Mouse (Mus musculus) liver, embryonic 15.5 days (tissue): Measurements from ENCODE around the gene Cradd. TPM values are rescaled to one million over a fixed set of nuclear protein-coding genes. Genes with fewer than 3 reads are reported as not detected.

Experiments
- ATAC-seq: fragments of 200-750 bp; cut with Nextera tagmentation; 2 replicates; pipeline ENCODE4 v1.8.0; 2017; ENCODE audit warnings: moderate number of reproducible peaks, mild to moderate bottlenecking, moderate library complexity; ENCODE audit not compliant: insufficient read depth
- H3K27ac ChIP-seq: fragments of 300-500 bp; sonication (generic); replicated peaks from 2 replicates; pipeline ENCODE4 v1.5.1; 2015; ENCODE audit warnings: mild to moderate bottlenecking, inconsistent platforms
- H3K27me3 ChIP-seq: fragments of 300-500 bp; sonication (generic); 2 replicates; pipeline ENCODE4 v1.6.1; 2015; ENCODE audit warnings: mild to moderate bottlenecking, inconsistent platforms
- H3K36me3 ChIP-seq: fragments of 300-500 bp; sonication (generic); replicated peaks from 2 replicates; pipeline ENCODE4 v1.6.1; 2015; ENCODE audit warnings: moderate library complexity, mild to moderate bottlenecking, inconsistent platforms
- H3K4me1 ChIP-seq: fragments of 300-500 bp; sonication (generic); replicated peaks from 2 replicates; pipeline ENCODE4 v1.6.1; 2015; ENCODE audit warnings: inconsistent platforms
- H3K4me2 ChIP-seq: fragments of 300-500 bp; sonication (generic); 2 replicates; pipeline ENCODE4 v1.6.1; 2015; ENCODE audit warnings: moderate library complexity, mild to moderate bottlenecking, inconsistent platforms
- H3K4me3 ChIP-seq: fragments of 300-500 bp; sonication (generic); replicated peaks from 2 replicates; pipeline ENCODE4 v1.5.1; 2015; ENCODE audit warnings: mild to moderate bottlenecking, inconsistent platforms
- H3K9ac ChIP-seq: fragments of 300-500 bp; sonication (generic); 2 replicates; pipeline ENCODE4 v1.6.1; 2015; ENCODE audit warnings: moderate library complexity, mild to moderate bottlenecking, inconsistent platforms
- H3K9me3 ChIP-seq: fragments of 300-500 bp; sonication (generic); replicated peaks from 2 replicates; pipeline ENCODE4 v1.6.1; 2016; ENCODE audit warnings: inconsistent platforms
- WGBS: fragments of 180-500 bp; shearing (Covaris S2); methylation state at CpG from one replicate; pipeline ENCODE4 v1.1.7; 2015; ENCODE audit warnings: mixed read lengths; ENCODE audit not compliant: insufficient replicate concordance; 5-methylcytosine and 5-hydroxymethylcytosine counted together
- polyA plus RNA-seq: library from polyadenylated mRNA; unstranded; fragments of >200 nt; fragmentation: Nextera tagmentation; extraction: Ambion mirVana; gene quantifications from 2 replicates; pipeline ENCODE4 v1.2.1, GENCODE M21; 2015

Cradd gene
- polyA plus RNA-seq, 1 experiment from 2014 or later = 4.2 TPM

DNA sequence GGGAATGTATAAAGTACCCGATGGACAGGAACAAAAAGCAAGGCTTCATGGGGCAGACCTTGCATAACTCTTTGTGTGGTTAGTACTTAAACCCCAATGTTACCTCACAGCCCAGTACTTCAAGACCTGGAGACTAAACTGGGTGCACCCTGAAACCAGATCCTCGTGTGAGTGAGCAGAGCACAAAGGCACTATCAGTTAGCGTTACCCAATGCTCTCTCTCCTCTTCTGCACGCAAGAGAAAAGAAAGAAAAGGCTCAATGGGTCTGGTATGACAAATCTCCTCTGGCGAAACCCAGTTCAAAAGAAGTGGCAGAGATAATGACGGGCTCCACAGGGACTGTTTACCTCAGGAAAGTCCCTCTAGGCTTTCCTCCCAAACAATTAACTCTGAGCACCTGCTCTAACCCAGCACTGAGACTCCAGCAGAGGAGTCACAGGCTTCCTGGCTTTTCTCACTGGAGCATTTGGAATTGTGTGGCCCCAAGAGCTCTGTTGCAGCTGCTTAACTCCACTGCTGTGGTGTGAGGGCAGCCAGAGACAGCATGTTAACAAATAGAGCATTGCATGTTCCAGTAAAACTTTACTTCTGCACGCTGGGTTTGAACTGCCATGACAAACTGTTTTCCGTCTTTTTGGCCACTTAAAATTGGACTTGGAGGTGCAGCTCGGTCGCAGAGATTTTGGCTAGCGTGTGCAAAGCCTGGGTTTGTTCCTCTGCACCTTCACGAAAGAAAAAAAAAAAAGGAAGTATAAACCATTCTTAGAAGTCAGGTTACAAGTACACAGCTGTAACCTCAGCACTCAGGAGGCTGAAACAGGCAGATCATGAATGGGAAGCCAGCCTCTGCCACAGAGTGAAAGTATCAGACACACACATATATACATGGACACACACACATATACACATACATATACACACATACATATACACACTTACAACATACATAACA, 21.4 kb downstream of the Cradd start:
- H3K4me2 ChIP-seq = no peak overlapping the region
- no peak overlapping the region for H3K27ac ChIP-seq
- no peak overlapping the region for H3K4me3 ChIP-seq
- WGBS = 58% methylated on average over 12 of the region's 12 CpGs
- no peak overlapping the region for H3K9ac ChIP-seq
- peaks cover 22% of the 10 kb centered on the region for H3K4me1 ChIP-seq
- H3K27me3 ChIP-seq = no peaks in the 10 kb centered on the region
- no peak for ATAC-seq
- no peaks in the 10 kb centered on the region for H3K36me3 ChIP-seq
- H3K9me3 ChIP-seq = no peaks in the 10 kb centered on the region

DNA sequence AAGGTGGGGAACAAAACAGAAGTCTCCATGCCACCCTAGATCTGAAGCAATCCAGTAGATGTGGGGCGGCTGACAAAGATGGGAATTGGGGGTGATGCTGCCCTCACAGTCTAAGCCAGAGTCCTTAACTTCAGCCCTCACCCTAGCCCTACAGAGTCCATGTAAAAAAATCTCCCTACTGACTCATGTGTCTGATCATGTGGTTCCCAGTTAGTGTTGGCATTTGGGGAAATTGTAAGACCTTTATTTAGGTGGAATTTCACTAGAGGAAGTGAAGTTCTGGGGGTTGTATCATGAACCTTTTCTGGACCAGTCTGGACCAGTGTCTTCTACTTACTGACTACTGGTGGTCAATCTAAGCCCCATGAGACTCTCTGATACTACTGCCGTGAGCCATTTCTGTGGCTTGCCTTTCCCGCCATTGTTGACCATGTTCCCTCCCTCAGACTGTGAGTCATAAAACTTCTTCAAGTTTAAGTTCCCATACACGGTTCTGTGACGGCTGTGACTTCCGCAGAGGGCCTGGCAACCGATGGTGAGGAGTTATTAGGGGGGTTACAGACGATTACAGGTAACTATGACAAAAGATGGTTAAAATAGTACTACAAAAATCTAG, 23.6 kb downstream of the Cradd start:
- no peak overlapping the region for H3K9ac ChIP-seq
- 56% methylated on average over 8 of the region's 8 CpGs for WGBS
- no peaks in the 10 kb centered on the region for H3K36me3 ChIP-seq
- ATAC-seq = no peak
- peaks cover 31% of the 10 kb centered on the region for H3K4me1 ChIP-seq
- H3K27ac ChIP-seq = no peak overlapping the region
- no peaks in the 10 kb centered on the region for H3K9me3 ChIP-seq
- no peaks in the 10 kb centered on the region for H3K27me3 ChIP-seq
- H3K4me2 ChIP-seq = no peak overlapping the region
- H3K4me3 ChIP-seq = no peak overlapping the region

DNA sequence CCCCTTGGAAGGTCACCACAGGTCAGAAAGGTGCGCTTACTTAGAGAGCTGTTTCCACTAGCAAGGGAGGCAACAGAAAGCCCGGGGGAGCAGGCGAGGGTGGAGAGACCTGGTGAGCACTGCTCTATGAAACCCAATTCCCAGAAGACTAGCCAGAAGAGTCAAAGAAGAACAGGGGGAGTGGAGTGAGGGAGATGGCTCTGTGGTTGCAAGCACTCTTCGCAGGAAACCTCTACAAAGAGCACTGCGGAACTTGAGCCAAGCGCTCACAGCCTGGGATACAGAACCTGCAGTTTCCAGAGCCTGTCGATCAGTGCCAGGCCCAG, 24.2 kb downstream of the Cradd start:
- Histone ChIP-seq H3K27me3 (no peaks in the 10 kb centered on the region), H3K9me3 (no peaks in the 10 kb centered on the region), H3K4me3 (no peak overlapping the region), H3K36me3 (no peaks in the 10 kb centered on the region), H3K4me1 (peaks cover 31% of the 10 kb centered on the region), H3K4me2 (no peak overlapping the region), H3K27ac (no peak overlapping the region), H3K9ac (no peak overlapping the region)
- ATAC-seq = no peak
- WGBS = 72% methylated on average over 7 of the region's 7 CpGs

DNA sequence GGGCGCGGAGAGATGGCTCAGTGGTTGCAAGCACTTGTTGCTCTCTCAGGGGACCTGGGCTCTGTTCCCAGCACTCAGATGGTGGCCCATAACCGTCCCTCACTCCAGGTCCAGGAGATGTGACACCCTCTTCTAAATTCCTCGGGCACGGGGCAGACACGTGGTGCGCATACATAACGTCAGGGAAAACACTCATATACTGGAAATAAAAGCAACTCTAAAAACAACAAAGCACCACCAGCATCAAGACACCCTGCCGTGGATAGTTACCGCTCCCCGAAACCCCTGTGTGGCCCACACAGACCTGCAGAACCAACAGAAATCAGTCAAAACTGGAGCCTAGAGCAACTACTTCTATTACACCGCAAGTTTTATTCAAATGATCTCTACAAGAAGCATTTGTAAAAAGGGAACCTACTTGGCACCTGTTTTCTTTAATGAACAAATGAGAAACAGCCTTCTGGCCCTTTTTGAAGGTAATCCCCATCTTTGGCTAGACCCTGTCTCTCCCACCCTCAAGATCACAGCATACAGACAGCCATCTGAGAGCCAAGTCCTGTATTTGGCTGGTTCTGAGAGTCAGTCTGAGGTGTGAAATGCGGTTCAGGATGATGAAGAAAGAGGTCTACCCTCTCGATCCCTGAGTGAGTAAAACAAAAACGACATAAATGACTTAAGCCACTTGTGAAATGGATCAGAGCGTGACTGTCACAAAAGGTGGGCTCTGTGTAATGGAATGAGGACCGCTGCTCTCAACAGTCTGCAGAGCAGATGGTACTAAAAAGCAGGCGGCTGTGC, 24.7 kb downstream of the Cradd start:
- ATAC-seq = no peak
- Histone ChIP-seq H3K27ac (no peak overlapping the region), H3K9ac (no peak overlapping the region), H3K4me3 (no peak overlapping the region), H3K36me3 (no peaks in the 10 kb centered on the region), H3K9me3 (no peaks in the 10 kb centered on the region), H3K4me2 (no peak overlapping the region), H3K27me3 (no peaks in the 10 kb centered on the region), H3K4me1 (peaks cover 28% of the 10 kb centered on the region)
- WGBS = 82% methylated on average over 18 of the region's 18 CpGs

DNA sequence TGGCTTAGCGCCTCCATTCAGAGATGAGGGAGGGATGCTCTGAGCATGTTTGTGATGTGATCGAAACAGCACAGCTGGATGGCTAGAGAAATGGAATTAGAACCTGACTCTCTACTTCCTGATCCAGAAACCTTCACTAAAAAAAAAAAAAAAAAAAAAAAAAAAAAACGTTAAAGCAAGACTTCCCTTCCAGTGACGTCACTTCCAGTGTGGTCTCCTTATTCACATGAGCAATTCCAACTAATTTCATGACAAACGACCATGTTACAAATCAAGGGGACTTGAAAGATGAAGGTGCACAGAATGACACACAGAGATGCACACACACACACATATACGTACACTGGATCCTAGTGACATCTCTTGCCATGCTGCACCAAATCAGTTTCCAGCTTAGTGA, 25.4 kb downstream of the Cradd start:
- Histone ChIP-seq H3K4me1 (peaks cover 27% of the 10 kb centered on the region), H3K4me2 (no peak overlapping the region), H3K27ac (no peak overlapping the region), H3K9me3 (no peaks in the 10 kb centered on the region), H3K27me3 (no peaks in the 10 kb centered on the region), H3K9ac (no peak overlapping the region), H3K36me3 (no peaks in the 10 kb centered on the region), H3K4me3 (no peak overlapping the region)
- 63% methylated on average over 6 of the region's 6 CpGs for WGBS
- ATAC-seq = no peak

DNA sequence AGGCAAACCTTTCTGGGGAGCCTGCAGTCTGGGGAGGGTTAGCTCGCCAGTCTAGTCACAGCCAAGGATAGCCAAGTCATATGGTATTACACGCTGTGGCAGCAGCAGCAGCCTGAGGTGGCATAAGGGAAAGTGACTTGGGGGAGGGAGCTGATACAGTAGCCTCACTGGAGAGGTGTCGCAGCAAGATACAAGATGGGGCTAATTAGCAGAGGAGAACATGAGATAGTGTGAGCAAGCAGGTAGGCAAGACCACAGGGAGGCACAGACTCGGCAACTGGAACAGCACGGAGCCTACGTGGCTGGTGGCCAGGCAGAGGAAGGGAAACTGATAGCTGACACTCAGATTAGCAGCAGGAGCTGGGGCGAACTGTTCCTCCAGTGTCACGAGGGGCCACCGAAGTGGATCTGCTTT, 26.2 kb downstream of the Cradd start:
- peak; percentile 90 for ATAC-seq
- peak overlapping the region; percentile 41 for H3K4me2 ChIP-seq
- H3K4me3 ChIP-seq = no peak overlapping the region
- 9% methylated on average over 9 of the region's 9 CpGs for WGBS
- no peaks in the 10 kb centered on the region for H3K36me3 ChIP-seq
- no peak overlapping the region for H3K9ac ChIP-seq
- H3K4me1 ChIP-seq = peaks cover 28% of the 10 kb centered on the region
- H3K27ac ChIP-seq = no peak overlapping the region; the same call in 1 of the 2 replicates
- no peaks in the 10 kb centered on the region for H3K27me3 ChIP-seq
- no peaks in the 10 kb centered on the region for H3K9me3 ChIP-seq

DNA sequence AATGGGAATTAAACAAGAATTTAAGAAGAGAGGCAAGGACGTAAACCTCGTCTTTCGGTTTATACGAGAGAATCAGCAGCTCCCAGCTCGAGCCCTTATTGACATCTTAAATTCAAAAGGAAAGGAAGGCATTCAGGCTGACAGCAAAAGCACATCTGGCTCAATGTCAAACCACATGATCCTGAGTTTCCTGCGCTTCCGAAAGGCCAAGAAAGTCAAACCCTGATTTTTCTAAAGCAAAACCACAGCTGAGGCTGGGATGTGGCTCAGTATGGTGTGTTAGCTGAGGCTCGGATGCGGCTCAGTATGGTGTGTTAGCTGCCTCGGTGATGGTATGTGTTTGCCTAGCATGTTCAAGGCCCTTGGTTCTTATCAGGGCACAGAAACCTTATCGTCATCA, 26.9 kb downstream of the Cradd start:
- H3K4me3 ChIP-seq = no peak overlapping the region
- no peaks in the 10 kb centered on the region for H3K27me3 ChIP-seq
- WGBS = 61% methylated on average over 11 of the region's 11 CpGs
- H3K36me3 ChIP-seq = no peaks in the 10 kb centered on the region
- no peaks in the 10 kb centered on the region for H3K9me3 ChIP-seq
- no peak overlapping the region for H3K9ac ChIP-seq
- 0 out of 2 replicates have a peak overlapping the region, but pooled peaks have one; percentile 41 for H3K4me2 ChIP-seq
- no peak overlapping the region for H3K27ac ChIP-seq
- no peak; the same call in 1 of the 2 replicates for ATAC-seq
- peaks cover 29% of the 10 kb centered on the region for H3K4me1 ChIP-seq

DNA sequence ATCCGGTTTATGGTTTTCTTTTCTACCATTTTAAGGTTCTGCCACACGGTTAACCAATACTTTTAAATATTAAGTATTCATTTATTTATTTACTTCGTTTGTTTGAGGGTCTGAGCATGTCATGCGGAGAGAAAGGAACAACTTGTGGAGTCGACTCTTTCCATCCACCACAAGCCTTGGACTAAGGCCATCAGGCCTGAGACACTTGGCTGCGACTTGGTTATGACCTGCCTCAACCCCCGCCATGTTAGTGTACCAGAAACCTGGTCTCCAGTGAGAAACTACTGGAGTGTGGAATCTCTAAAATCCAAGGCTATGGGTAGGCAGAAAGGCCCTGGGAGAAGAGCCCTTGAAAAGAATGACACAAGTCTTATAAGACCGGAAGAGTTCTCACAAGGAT, 30.7 kb downstream of the Cradd start:
- 74% methylated on average over 8 of the region's 8 CpGs for WGBS
- no peak overlapping the region for H3K4me3 ChIP-seq
- H3K4me1 ChIP-seq = peaks cover 61% of the 10 kb centered on the region

DNA sequence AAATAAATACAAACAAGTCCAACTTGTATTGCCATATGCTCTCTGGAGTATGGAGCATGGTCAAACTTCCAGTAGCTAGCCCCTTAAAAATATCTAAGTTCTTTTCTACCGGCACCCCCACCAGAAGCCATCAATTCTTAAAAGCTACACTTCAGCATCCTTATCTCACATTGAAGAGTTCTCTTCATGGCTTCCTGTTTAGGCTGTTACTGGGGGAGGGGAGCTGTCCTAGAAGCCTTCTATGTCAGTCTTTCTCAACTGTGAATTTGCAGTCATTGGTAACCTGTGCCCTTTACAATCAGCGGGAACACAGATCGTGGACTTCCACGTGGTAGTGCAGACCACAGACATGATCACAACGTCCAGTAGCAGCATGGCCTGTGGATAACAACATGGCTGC, 31.7 kb downstream of the Cradd start:
- 18% methylated on average over 5 of the region's 5 CpGs for WGBS
- no peak overlapping the region for H3K4me3 ChIP-seq
- H3K4me1 ChIP-seq = peaks cover 54% of the 10 kb centered on the region

More for the DNA sequence above, 30.7 kb downstream of the Cradd start:
- H3K9ac ChIP-seq = no peak overlapping the region
- H3K36me3 ChIP-seq = no peaks in the 10 kb centered on the region
- no peak overlapping the region for H3K27ac ChIP-seq
- H3K9me3 ChIP-seq = no peaks in the 10 kb centered on the region
- H3K4me2 ChIP-seq = no peak overlapping the region
- H3K27me3 ChIP-seq = no peaks in the 10 kb centered on the region
- no peak for ATAC-seq

DNA sequence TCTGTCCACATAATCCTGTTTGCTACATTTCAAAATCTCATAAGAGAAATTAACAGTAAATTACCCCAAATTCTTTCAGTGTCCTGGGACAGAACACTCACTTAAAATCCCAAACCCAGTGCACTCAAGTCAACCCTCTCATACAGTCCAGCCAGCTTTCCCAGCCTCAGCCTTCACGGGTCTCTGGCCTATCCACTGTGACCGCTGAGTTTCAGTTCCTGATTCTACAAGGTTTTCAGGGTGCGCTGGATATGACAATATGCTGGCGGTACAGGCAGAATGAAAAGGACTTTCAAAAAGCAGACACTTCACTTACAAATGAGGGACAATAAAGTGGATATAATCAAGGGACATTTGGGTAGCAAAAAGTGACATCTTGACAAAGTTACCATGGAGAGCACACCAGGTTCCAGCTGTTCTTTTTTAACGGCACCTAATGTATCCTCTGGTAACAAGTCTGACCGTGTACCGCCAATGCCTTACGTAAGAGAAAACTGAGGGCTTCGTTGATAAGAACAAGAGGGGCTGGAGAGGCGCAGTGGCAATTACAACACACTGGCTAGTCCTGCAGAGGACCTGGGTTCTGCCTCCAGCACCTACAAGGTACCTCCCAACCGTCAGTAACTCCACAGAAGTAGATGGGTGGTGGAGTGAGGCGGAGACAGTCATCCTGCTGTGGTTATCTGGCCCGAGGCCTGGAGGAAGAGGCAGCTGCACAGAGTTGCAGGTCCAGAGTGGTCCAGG, 32.6 kb downstream of the Cradd start:
- Histone ChIP-seq H3K4me3 (no peak overlapping the region), H3K27me3 (no peaks in the 10 kb centered on the region), H3K36me3 (no peaks in the 10 kb centered on the region), H3K27ac (peak overlapping the region; percentile 15), H3K9ac (no peak overlapping the region), H3K9me3 (no peaks in the 10 kb centered on the region), H3K4me1 (peaks cover 45% of the 10 kb centered on the region), H3K4me2 (peak overlapping the region; percentile 1; the same call in 1 of the 2 replicates)
- 34% methylated on average over 13 of the region's 13 CpGs for WGBS
- peak; percentile 45 for ATAC-seq

More for the DNA sequence above, 31.7 kb downstream of the Cradd start:
- Histone ChIP-seq H3K9ac (no peak overlapping the region), H3K4me2 (no peak overlapping the region), H3K27me3 (no peaks in the 10 kb centered on the region), H3K27ac (no peak overlapping the region), H3K36me3 (no peaks in the 10 kb centered on the region), H3K9me3 (no peaks in the 10 kb centered on the region)
- no peak for ATAC-seq
